Mouse (Mus musculus) CH12.LX (cell line): ENCODE data around the gene Gm572. TPM values are rescaled to one million over a fixed set of nuclear protein-coding genes. Genes with fewer than 3 reads are reported as not detected.

Experiments used
- DNase-seq: peaks from one replicate; pipeline ENCODE4 v3.0.0-alpha.2; 2013; ENCODE audit errors: extremely low read depth
- H3K27ac ChIP-seq: 2 replicates; pipeline ENCODE4 v1.5.1; 2012; ENCODE audit warnings: low read depth, mild to moderate bottlenecking, control low read depth, moderate library complexity; ENCODE audit not compliant: insufficient read depth
- H3K27me3 ChIP-seq: replicated peaks from 2 replicates; pipeline ENCODE3; 2012; ENCODE audit warnings: inconsistent platforms
- H3K36me3 ChIP-seq, 2 experiments: replicated peaks in 1 of 2; 2 replicates each; pipeline versions ENCODE3 to v1.6.1; 2012; ENCODE audit warnings: inconsistent platforms in 1 of 2, low read length in 1 of 2, mild to moderate bottlenecking in 1 of 2, mixed read lengths in 1 of 2, moderate library complexity in 1 of 2; ENCODE audit not compliant: control insufficient read depth in 1 of 2, insufficient read depth in 1 of 2
- H3K4me1 ChIP-seq, 2 experiments: 2 replicates each; pipeline ENCODE4 v1.6.1; 2012; ENCODE audit warnings: inconsistent platforms in 1 of 2, moderate library complexity in 1 of 2; ENCODE audit not compliant: insufficient read depth in 2 of 2, control insufficient read depth in 1 of 2
- H3K4me2 ChIP-seq: 2 replicates; pipeline ENCODE4 v1.6.1; 2012; ENCODE audit warnings: low read depth, mild to moderate bottlenecking, control low read depth; ENCODE audit not compliant: poor library complexity, insufficient read depth, severe bottlenecking
- H3K4me3 ChIP-seq, 3 experiments: fragments of 150-350 bp in 1 of 3; sonication (generic) in 1 of 3; replicated peaks in 1 of 3; 2 replicates each; pipeline versions ENCODE3 to v1.5.1; 2011 to 2012; ENCODE audit warnings: low read depth in 2 of 3, low read length in 2 of 3, mild to moderate bottlenecking in 2 of 3, moderate library complexity in 2 of 3, control low read depth in 1 of 3, improper control_type of control experiment in 1 of 3, inconsistent platforms in 1 of 3, mixed read lengths in 1 of 3; ENCODE audit not compliant: poor library complexity in 1 of 3
- H3K79me2 ChIP-seq: replicated peaks from 2 replicates; pipeline ENCODE4 v1.6.1; 2012; ENCODE audit warnings: mild to moderate bottlenecking, moderate library complexity; ENCODE audit not compliant: control insufficient read depth, poor library complexity, insufficient read depth, severe bottlenecking; ENCODE audit errors: extremely low read depth
- H3K9ac ChIP-seq: 2 replicates; pipeline ENCODE4 v1.6.1; 2012; ENCODE audit warnings: low read depth, mild to moderate bottlenecking, control low read depth, moderate library complexity; ENCODE audit not compliant: insufficient read depth
- H3K9me3 ChIP-seq: replicated peaks from 2 replicates; pipeline ENCODE3; 2012; ENCODE audit warnings: low read length, inconsistent platforms, mixed read lengths
- CHD1 ChIP-seq: IDR thresholded peaks from 2 replicates; pipeline ENCODE4 v1.6.1; 2012; ENCODE audit warnings: low read depth, low read length, improper control_type of control experiment, inconsistent platforms
- E2F4 ChIP-seq: IDR thresholded peaks from 2 replicates; pipeline ENCODE4 v1.6.1; 2011; ENCODE audit warnings: low read depth, low read length, improper control_type of control experiment; ENCODE audit not compliant: insufficient replicate concordance
- ETS1 ChIP-seq: conservative IDR thresholded peaks from 2 replicates; pipeline ENCODE4 v1.6.1; 2012; ENCODE audit warnings: low read depth, mild to moderate bottlenecking, inconsistent platforms, low read length, improper control_type of control experiment, moderate library complexity
- GABPA ChIP-seq: IDR thresholded peaks from 2 replicates; pipeline ENCODE4 v1.6.1; 2012; ENCODE audit warnings: low read depth, low read length, improper control_type of control experiment, inconsistent platforms; ENCODE audit not compliant: insufficient replicate concordance
- JUN ChIP-seq: IDR thresholded peaks from 2 replicates; pipeline ENCODE4 v1.6.1; 2011; ENCODE audit warnings: low read depth, mild to moderate bottlenecking, low read length, improper control_type of control experiment, moderate library complexity; ENCODE audit not compliant: insufficient read depth
- JUND ChIP-seq: conservative IDR thresholded peaks from 2 replicates; pipeline ENCODE4 v1.6.1; 2011; ENCODE audit warnings: low read depth, low read length, improper control_type of control experiment
- KAT2A ChIP-seq: IDR thresholded peaks from 2 replicates; pipeline ENCODE4 v1.6.1; 2012; ENCODE audit warnings: low read length, improper control_type of control experiment, inconsistent platforms; ENCODE audit not compliant: insufficient replicate concordance
- MEF2A ChIP-seq: IDR thresholded peaks from 2 replicates; pipeline ENCODE4 v1.6.1; 2014; ENCODE audit warnings: low read depth, mild to moderate bottlenecking, inconsistent platforms, low read length, improper control_type of control experiment, borderline replicate concordance
- NRF1 ChIP-seq: IDR thresholded peaks from 2 replicates; pipeline ENCODE4 v1.6.1; 2014; ENCODE audit warnings: low read depth, mild to moderate bottlenecking, inconsistent platforms, low read length, improper control_type of control experiment, moderate library complexity
- POLR2A ChIP-seq: IDR thresholded peaks from 2 replicates; pipeline ENCODE4 v1.6.1; 2011; ENCODE audit warnings: low read depth, mild to moderate bottlenecking, improper control_type of control experiment, low read length
- ZC3H11A ChIP-seq: IDR thresholded peaks from 2 replicates; pipeline ENCODE4 v1.6.1; 2012; ENCODE audit warnings: low read depth, mild to moderate bottlenecking, inconsistent platforms, low read length, improper control_type of control experiment
- dilution Hi-C: fragments of 300-500 bp; cut with MboI; formaldehyde crosslinking; loops from 2 replicates; pipeline ENCODE4 v1.14.3; 2020; ENCODE audit warnings: low sequenced_read_pairs; ENCODE audit not compliant: extremely low pct_unique_long_range_greater_than_20kb, extremely low pct_ligation_motif_present
- in situ Hi-C: fragments of 300-500 bp; cut with MboI; formaldehyde crosslinking; loops from 3 replicates; pipeline ENCODE4 v1.14.3; 2019; ENCODE audit warnings: low sequenced_read_pairs, low pct_ligation_motif_present, low pct_unique_long_range_greater_than_20kb, mixed read lengths
- polyA plus RNA-seq: library from polyadenylated mRNA; unstranded; fragments of >175 nt; gene quantifications from 2 replicates; pipeline ENCODE4 v1.2.1, GENCODE M21; 2012; ENCODE audit warnings: low read depth; ENCODE audit not compliant: insufficient read length
- total RNA-seq, 2 experiments: library from RNA; depleted of rRNA; stranded (reverse); fragments of 300-350 nt in 1 of 2; fragments of >200 nt in 1 of 2; gene quantifications; 2 replicates each; pipeline ENCODE4 v1.2.3; 2012 to 2014

Gm572 gene
- total and polyA plus RNA-seq, 3 experiments: not detected

DNA sequence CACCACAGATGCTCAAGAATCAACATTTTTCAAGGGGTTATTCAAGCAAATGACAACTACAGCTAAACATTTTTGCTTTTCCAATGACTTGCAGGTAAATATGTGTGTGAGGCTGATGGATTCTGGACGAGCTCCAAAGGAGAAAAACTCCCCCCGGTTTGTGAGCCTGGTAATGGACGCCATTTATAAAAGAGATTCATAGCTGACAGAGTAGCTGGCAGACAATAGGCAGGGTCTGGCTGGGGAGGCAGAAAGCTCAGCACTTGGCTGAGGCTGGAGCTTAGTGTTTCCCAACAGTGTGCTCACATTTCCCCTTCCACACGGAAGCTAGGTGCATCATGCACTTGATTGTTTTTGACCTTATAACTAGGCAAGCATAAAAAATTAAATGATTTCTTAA lies 30.6 kb upstream of the Gm572 start:
- H3K36me3 ChIP-seq: peaks cover 40 to 63% of the 10 kb centered on the region in 2 experiments
- H3K4me2 ChIP-seq: no peak overlapping the region

GRCm38 (mm10) chr4:148613738-148614137 lies 29.4 kb upstream of the Gm572 start:
- Histone ChIP-seq H3K9ac (no peak overlapping the region), H3K79me2 (peaks cover 5% of the 10 kb centered on the region; the same call in 1 of the 2 replicates), H3K4me1 (peaks cover 0 to 6% of the 10 kb centered on the region in 2 experiments; a peak in 1 of 4 replicates), H3K27ac (no peak overlapping the region), H3K4me2 (no peak overlapping the region), H3K9me3 (no peaks in the 10 kb centered on the region), H3K27me3 (no peaks in the 10 kb centered on the region), H3K36me3 (peaks cover 46 to 70% of the 10 kb centered on the region in 2 experiments), H3K4me3 (no peak overlapping the region)
- DNase-seq: no peak
- dilution Hi-C loops (no loop called here), in situ Hi-C loops (loop anchor here (25.0 kb wide), 1 partner anchor 451 kb away; the partner anchor contains the start of genes Fbxo2, Fbxo44 and Fbxo6)
- TF ChIP-seq JUN (no peak), GABPA (no peak), ETS1 (no peak)

More for the DNA sequence above, 30.6 kb upstream of the Gm572 start:
- no peaks in the 10 kb centered on the region for H3K79me2 ChIP-seq
- in situ Hi-C loops: loop anchor here (25.0 kb wide), 1 partner anchor 450 kb away; the partner anchor contains the start of genes Fbxo2, Fbxo44 and Fbxo6
- TF ChIP-seq ETS1 (no peak), JUND (no peak), ZC3H11A (no peak)
- TF ChIP-seq, all 38 proteins: peak for 0
- dilution Hi-C loops: no loop called here
- no peak overlapping the region for H3K9ac ChIP-seq
- H3K4me1 ChIP-seq: peaks cover 0 to 3% of the 10 kb centered on the region in 2 experiments; a peak in 1 of 4 replicates
- H3K9me3 ChIP-seq: no peaks in the 10 kb centered on the region
- no peak for DNase-seq
- no peak overlapping the region for H3K27ac ChIP-seq
- H3K4me3 ChIP-seq: no peak overlapping the region
- no peaks in the 10 kb centered on the region for H3K27me3 ChIP-seq

GRCm38 (mm10) chr4:148619805-148620204 lies 23.3 kb upstream of the Gm572 start:
- Histone ChIP-seq H3K27me3 (no peaks in the 10 kb centered on the region), H3K4me1 (peaks cover 4 to 54% of the 10 kb centered on the region in 2 experiments), H3K4me3 (no peak overlapping the region), H3K9ac (no peak overlapping the region), H3K36me3 (peaks cover 78 to 88% of the 10 kb centered on the region in 2 experiments), H3K79me2 (peaks cover 58% of the 10 kb centered on the region), H3K9me3 (no peaks in the 10 kb centered on the region), H3K4me2 (no peak overlapping the region), H3K27ac (no peak overlapping the region)
- DNase-seq: no peak
- in situ Hi-C loops: loop anchor here (25.0 kb wide), 1 partner anchor 458 kb away; the partner anchor contains the start of genes Fbxo2, Fbxo44 and Fbxo6
- dilution Hi-C loops: no loop called here
- TF ChIP-seq KAT2A: no peak
- TF ChIP-seq POLR2A: no peak
- TF ChIP-seq CHD1: no peak
- TF ChIP-seq NRF1: no peak
- TF ChIP-seq MEF2A: no peak
- no peak for TF ChIP-seq ETS1
- TF ChIP-seq E2F4: no peak
- TF ChIP-seq JUND: no peak
